Mouse (Mus musculus): ENCODE results near the gene Herc3. TPM values are rescaled to one million over a fixed set of nuclear protein-coding genes. Genes with fewer than 3 reads are reported as not detected.

Herc3 gene
- polyA plus RNA-seq, 1 experiment from 2014 or later: 10.2 TPM

DNA sequence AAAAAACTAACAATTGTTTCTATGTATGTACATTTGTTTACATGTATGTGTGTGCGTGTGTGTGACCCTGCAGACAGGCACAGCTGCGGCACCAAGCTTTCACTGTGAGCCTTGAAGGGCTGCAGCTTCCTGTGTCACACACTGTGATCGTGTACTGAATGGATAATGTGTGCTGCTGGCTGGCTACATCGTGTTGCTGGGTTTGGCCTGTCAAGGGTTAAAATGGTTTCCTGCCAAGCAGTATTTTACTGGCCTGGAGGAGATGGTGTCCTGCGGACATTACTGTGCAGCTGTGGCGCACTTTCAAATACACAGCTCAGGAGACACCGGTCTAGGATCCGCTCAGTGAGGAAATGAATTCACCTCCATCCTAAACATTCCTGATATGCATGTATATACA, 71.9 kb downstream of the Herc3 start:
- ATAC-seq (ENCODE audit: insufficient read depth, low FRiP score, low read depth): peak; percentile 54
- H3K27ac ChIP-seq: no peak overlapping the region
- H3K4me1 ChIP-seq: no peaks in the 10 kb centered on the region
- no peaks in the 10 kb centered on the region for H3K9me3 ChIP-seq
- H3K4me2 ChIP-seq: no peak overlapping the region
- WGBS: 39% methylated on average over 8 of the region's 8 CpGs
- H3K4me3 ChIP-seq (replicated peaks): no peak overlapping the region
- H3K27me3 ChIP-seq (replicated peaks): no peaks in the 10 kb centered on the region
- H3K36me3 ChIP-seq: no peaks in the 10 kb centered on the region
- H3K9ac ChIP-seq: no peak overlapping the region

DNA sequence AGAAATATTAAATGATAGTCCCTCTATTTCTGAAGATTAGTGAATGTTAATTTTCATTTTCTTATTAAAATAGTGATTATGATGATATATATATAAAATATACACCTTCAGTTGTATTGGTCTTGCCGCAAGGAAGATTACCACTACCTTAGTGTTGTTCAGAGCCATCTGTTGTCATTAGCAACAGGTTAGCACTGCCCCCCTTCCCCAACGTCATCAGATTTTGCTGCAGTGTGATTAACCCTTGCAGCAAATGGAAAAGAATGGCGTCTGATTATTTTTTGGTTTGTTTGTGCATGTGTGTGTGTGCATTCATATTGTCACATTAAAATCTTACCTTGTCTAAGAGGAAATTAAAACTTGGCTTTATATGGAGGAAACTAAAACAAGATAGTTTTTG, 73.3 kb downstream of the Herc3 start:
- no peaks in the 10 kb centered on the region for H3K27me3 ChIP-seq (replicated peaks)
- H3K4me1 ChIP-seq: no peaks in the 10 kb centered on the region
- H3K9me3 ChIP-seq: no peaks in the 10 kb centered on the region
- WGBS: 61% methylated on average over 3 of the region's 3 CpGs
- H3K36me3 ChIP-seq: no peaks in the 10 kb centered on the region
- H3K27ac ChIP-seq: no peak overlapping the region
- no peak overlapping the region for H3K4me2 ChIP-seq
- H3K4me3 ChIP-seq (replicated peaks): no peak overlapping the region
- ATAC-seq (ENCODE audit: insufficient read depth, low FRiP score, low read depth): no peak
- H3K9ac ChIP-seq: no peak overlapping the region

GRCm38 (mm10) chr6:58906852-58907261, 75.6 kb downstream of the Herc3 start, which contains the start of gene Nap1l5:
Gene Nap1l5 (minus strand): TSS chr6:58907076.
- Histone ChIP-seq H3K9ac (no peak within 1 kb of the TSS), H3K27ac (no peak within 1 kb of the TSS), H3K36me3 (no peaks in the 10 kb centered on the region), H3K4me3 (replicated peaks) (peak within 1 kb of the TSS; percentile 42), H3K4me2 (peak within 1 kb of the TSS; percentile 72), H3K4me1 (no peaks in the 10 kb centered on the region), H3K27me3 (replicated peaks) (no peaks in the 10 kb centered on the region), H3K9me3 (no peaks in the 10 kb centered on the region)
- ATAC-seq (ENCODE audit: insufficient read depth, low FRiP score, low read depth): peak; percentile 43; the same call in 1 of the 2 replicates
- 61% methylated on average over 34 of the region's 34 CpGs for WGBS

- no peak overlapping the region for H3K9ac ChIP-seq
- WGBS: 86% methylated on average over 8 of the region's 8 CpGs
- H3K27me3 ChIP-seq (replicated peaks): no peaks in the 10 kb centered on the region
- no peak for ATAC-seq (ENCODE audit: insufficient read depth, low FRiP score, low read depth)
- no peak overlapping the region for H3K27ac ChIP-seq
- peak overlapping the region; percentile 72; the same call in 1 of the 2 replicates for H3K4me2 ChIP-seq
- no peaks in the 10 kb centered on the region for H3K9me3 ChIP-seq
- H3K36me3 ChIP-seq: no peaks in the 10 kb centered on the region
- no peaks in the 10 kb centered on the region for H3K4me1 ChIP-seq
- H3K4me3 ChIP-seq (replicated peaks): no peak overlapping the region; the same call in 1 of the 2 replicates
Observed at GRCm38 (mm10) chr6:58907336-58907735, 76.1 kb downstream of the Herc3 start.

DNA sequence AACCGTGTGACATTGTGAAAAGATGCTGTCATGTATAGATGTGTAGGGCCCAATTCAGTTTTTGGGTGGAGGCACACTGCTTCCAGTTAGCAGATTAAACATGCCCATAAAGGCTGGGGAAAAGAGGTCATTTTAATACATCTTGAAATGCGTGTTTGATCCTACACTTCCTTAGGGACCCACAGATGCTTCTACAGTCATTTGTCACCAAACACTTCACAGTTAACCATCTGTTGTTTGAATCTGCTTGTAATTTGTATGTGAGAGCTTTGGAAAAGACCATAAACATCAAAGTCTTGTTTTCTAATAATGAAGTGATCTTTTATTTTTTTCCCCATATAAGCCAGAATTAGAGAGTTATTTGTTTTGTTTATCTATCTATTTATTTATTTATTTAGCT, 76.5 kb downstream of the Herc3 start:
- WGBS: 84% methylated on average over 2 of the region's 2 CpGs
- H3K9ac ChIP-seq: no peak overlapping the region
- no peak overlapping the region for H3K4me2 ChIP-seq
- no peaks in the 10 kb centered on the region for H3K4me1 ChIP-seq
- H3K9me3 ChIP-seq: no peaks in the 10 kb centered on the region
- no peak for ATAC-seq (ENCODE audit: insufficient read depth, low FRiP score, low read depth)
- no peak overlapping the region for H3K4me3 ChIP-seq (replicated peaks)
- H3K36me3 ChIP-seq: no peaks in the 10 kb centered on the region
- no peak overlapping the region for H3K27ac ChIP-seq
- H3K27me3 ChIP-seq (replicated peaks): no peaks in the 10 kb centered on the region

GRCm38 (mm10) chr6:58912842-58913241, 81.6 kb downstream of the Herc3 start:
- Histone ChIP-seq H3K27ac (no peak overlapping the region; the same call in 1 of the 2 replicates), H3K4me2 (no peak overlapping the region), H3K4me1 (no peaks in the 10 kb centered on the region), H3K9me3 (no peaks in the 10 kb centered on the region), H3K9ac (no peak overlapping the region), H3K27me3 (replicated peaks) (no peaks in the 10 kb centered on the region), H3K36me3 (no peaks in the 10 kb centered on the region), H3K4me3 (replicated peaks) (no peak overlapping the region)
- ATAC-seq (ENCODE audit: insufficient read depth, low FRiP score, low read depth): no peak
- 72% methylated on average over 5 of the region's 5 CpGs for whole genome bisulfite sequencing

DNA sequence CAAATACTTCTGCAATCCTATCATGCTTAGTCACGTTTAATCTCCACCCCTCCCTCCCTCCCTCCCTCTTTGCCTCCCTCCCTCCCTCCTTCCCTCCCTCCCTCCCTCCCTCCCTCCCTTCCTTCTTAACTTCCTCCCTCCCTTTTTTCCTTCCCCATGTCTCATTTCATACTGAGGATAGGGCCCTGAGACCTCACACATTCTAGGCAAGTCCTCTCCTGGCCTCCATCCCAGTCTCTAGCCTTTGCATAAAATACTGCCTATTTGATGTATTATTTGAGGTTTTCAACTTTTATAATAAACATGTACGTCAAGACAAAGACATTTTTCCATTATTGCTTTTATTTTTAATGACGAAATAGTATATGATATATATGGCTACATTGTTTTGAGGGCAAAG, 82.3 kb downstream of the Herc3 start:
- Histone ChIP-seq H3K27ac (no peak overlapping the region), H3K36me3 (no peaks in the 10 kb centered on the region), H3K4me2 (no peak overlapping the region), H3K27me3 (replicated peaks) (no peaks in the 10 kb centered on the region), H3K9me3 (no peaks in the 10 kb centered on the region), H3K4me3 (replicated peaks) (no peak overlapping the region), H3K4me1 (no peaks in the 10 kb centered on the region), H3K9ac (no peak overlapping the region)
- no peak for ATAC-seq (ENCODE audit: insufficient read depth, low FRiP score, low read depth)
- WGBS: 43% methylated on average over 3 of the region's 3 CpGs

DNA sequence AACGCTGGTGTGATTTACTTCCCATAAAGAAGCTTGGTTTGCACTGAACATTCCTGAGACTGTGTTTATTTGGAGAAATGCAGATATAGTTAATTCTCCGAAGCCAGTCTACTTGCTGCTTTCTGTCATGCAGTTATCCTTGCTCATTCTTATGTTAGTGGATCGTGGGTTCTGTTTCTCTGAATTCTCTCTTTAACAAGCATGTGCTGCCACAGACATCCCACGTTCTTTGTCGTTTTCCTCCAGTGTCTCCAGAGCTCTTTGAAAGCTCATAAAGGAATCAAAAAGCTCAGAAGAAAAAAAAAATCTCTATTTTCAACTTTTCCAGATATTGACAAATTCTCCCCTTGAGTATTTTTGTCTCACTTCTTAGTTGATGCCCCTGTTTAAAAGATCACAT, 82.7 kb downstream of the Herc3 start:
- H3K4me1 ChIP-seq: no peaks in the 10 kb centered on the region
- H3K9ac ChIP-seq: no peak overlapping the region
- H3K9me3 ChIP-seq: no peaks in the 10 kb centered on the region
- no peaks in the 10 kb centered on the region for H3K27me3 ChIP-seq (replicated peaks)
- WGBS: 55% methylated on average over 5 of the region's 5 CpGs
- no peak overlapping the region for H3K4me2 ChIP-seq
- H3K36me3 ChIP-seq: no peaks in the 10 kb centered on the region
- no peak overlapping the region for H3K4me3 ChIP-seq (replicated peaks)
- ATAC-seq (ENCODE audit: insufficient read depth, low FRiP score, low read depth): no peak
- H3K27ac ChIP-seq: 0 out of 2 replicates have a peak overlapping the region, but pooled peaks have one; percentile 57

GRCm38 (mm10) chr6:58916498-58916897, 85.2 kb downstream of the Herc3 start:
- no peak overlapping the region for H3K4me3 ChIP-seq (replicated peaks)
- H3K4me1 ChIP-seq: no peaks in the 10 kb centered on the region
- H3K9me3 ChIP-seq: no peaks in the 10 kb centered on the region
- no peak overlapping the region for H3K9ac ChIP-seq
- ATAC-seq (ENCODE audit: insufficient read depth, low FRiP score, low read depth): no peak
- H3K27me3 ChIP-seq (replicated peaks): no peaks in the 10 kb centered on the region
- no peak overlapping the region for H3K4me2 ChIP-seq
- WGBS: 75% methylated on average over 5 of the region's 5 CpGs
- no peaks in the 10 kb centered on the region for H3K36me3 ChIP-seq
- no peak overlapping the region for H3K27ac ChIP-seq

- no peak overlapping the region for H3K9ac ChIP-seq
- WGBS: 79% methylated on average over 6 of the region's 6 CpGs
- H3K4me2 ChIP-seq: no peak overlapping the region
- H3K27me3 ChIP-seq (replicated peaks): no peaks in the 10 kb centered on the region
- H3K27ac ChIP-seq: no peak overlapping the region
- no peak for ATAC-seq (ENCODE audit: insufficient read depth, low FRiP score, low read depth)
- no peaks in the 10 kb centered on the region for H3K36me3 ChIP-seq
- no peaks in the 10 kb centered on the region for H3K4me1 ChIP-seq
- no peaks in the 10 kb centered on the region for H3K9me3 ChIP-seq
- H3K4me3 ChIP-seq (replicated peaks): no peak overlapping the region
Observed at GRCm38 (mm10) chr6:58920735-58921134, 89.5 kb downstream of the Herc3 start.

DNA sequence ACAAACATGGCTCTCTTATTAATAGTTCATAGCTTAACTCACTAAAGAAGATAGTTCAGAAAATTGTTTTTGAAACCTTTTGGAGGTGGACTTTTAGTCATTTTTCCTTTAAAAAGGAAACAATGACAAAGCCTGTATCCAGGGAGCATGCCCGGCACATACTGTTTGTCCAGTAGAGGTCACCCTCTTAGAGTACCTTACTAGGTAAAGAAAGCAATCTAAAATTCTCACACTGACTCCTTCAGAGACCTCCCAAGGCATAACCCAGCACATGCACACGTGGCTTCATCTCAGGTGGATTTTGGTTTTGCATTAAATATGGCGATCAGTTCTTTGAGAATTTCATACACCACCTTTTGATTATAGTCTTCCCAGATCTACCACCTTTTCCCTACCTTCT, 90.4 kb downstream of the Herc3 start:
- no peaks in the 10 kb centered on the region for H3K4me1 ChIP-seq
- no peak for ATAC-seq (ENCODE audit: insufficient read depth, low FRiP score, low read depth)
- H3K27ac ChIP-seq: no peak overlapping the region
- WGBS: 54% methylated on average over 3 of the region's 3 CpGs
- no peaks in the 10 kb centered on the region for H3K9me3 ChIP-seq
- no peak overlapping the region for H3K9ac ChIP-seq
- H3K27me3 ChIP-seq (replicated peaks): no peaks in the 10 kb centered on the region
- H3K36me3 ChIP-seq: no peaks in the 10 kb centered on the region
- H3K4me2 ChIP-seq: no peak overlapping the region
- no peak overlapping the region for H3K4me3 ChIP-seq (replicated peaks)

DNA sequence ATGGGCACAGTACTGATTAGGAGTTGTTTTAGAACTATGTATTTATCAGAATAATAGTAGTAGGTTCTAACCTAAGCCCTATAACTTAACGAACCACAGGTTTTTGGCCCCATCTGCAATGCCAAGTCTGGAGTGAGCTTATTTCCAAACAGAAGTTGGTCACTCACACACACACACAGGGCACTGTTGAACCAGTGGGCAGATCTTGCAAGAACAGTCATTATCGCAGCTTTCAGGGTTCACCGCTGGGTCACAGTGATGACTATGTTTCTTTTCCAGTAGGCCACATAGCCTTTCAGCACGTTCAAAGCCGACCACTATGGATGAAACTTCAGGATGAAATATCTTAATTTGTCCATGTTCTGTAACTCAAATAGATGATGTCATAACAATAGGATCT, 91.2 kb downstream of the Herc3 start:
- no peak overlapping the region for H3K4me2 ChIP-seq
- H3K27me3 ChIP-seq (replicated peaks): no peaks in the 10 kb centered on the region
- no peak for ATAC-seq (ENCODE audit: insufficient read depth, low FRiP score, low read depth)
- H3K27ac ChIP-seq: no peak overlapping the region
- no peak overlapping the region for H3K4me3 ChIP-seq (replicated peaks)
- no peak overlapping the region for H3K9ac ChIP-seq
- H3K9me3 ChIP-seq: no peaks in the 10 kb centered on the region
- no peaks in the 10 kb centered on the region for H3K36me3 ChIP-seq
- WGBS: 62% methylated on average over 5 of the region's 5 CpGs
- H3K4me1 ChIP-seq: no peaks in the 10 kb centered on the region

DNA sequence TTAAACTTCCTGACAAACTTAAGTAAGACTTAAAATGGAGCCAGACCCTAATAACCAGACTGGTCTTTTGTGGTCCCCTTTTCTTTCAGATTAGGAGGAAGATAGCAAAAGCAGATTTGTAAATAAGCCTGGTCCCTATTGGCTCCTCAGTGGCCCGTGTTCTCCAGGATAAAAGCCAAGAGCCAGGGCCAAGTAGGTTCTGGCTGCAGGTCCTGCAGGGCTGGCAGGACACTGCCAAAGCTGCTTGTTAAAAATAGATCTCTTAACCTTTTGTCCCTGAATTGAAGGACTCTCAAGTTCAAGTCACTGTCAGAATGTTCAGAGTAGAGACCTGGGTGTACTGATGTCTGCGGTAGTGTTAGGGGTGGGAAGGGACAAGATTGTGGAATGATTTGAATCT, 96.6 kb downstream of the Herc3 start:
- no peak overlapping the region for H3K4me2 ChIP-seq
- WGBS: 69% methylated on average over 2 of the region's 2 CpGs
- no peak for ATAC-seq (ENCODE audit: insufficient read depth, low FRiP score, low read depth)
- no peak overlapping the region for H3K9ac ChIP-seq
- H3K4me1 ChIP-seq: no peaks in the 10 kb centered on the region
- no peaks in the 10 kb centered on the region for H3K27me3 ChIP-seq (replicated peaks)
- H3K9me3 ChIP-seq: no peaks in the 10 kb centered on the region
- no peaks in the 10 kb centered on the region for H3K36me3 ChIP-seq
- H3K4me3 ChIP-seq (replicated peaks): no peak overlapping the region
- H3K27ac ChIP-seq: no peak overlapping the region
